Mouse (Mus musculus) thymus, adult 18-20 months (tissue): ENCODE measurements around the gene Aqp8.
A peak's percentile ranks its signal among the peaks of the same experiment; 100 is the strongest.

Source experiments
- DNase-seq, 2 experiments: peaks; one replicate each; pipeline ENCODE4 v3.0.0; 2022; ENCODE audit warnings: mixed read lengths in 2 of 2

Aqp8 gene

DNA sequence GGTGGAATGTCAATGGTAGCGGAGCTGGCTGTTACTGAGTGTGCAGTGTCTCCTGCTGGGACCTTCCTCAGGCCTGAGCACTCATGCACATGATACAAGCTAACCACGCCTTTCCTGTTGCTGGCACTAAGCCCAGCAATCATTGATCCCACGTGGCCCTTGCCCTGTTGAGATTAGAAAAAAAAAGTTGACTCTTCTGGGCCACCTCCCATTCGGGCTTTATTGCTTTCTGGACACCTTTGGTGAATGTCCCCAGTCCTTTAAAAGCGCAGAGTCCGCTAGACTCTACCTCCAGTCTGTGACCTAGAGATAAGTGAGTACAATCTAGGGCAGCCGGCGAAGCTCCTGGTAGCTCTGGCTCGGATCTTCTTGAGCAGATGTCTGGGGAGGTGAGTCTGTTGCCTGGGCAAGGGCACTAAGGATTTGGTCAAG, at the start of gene Aqp8:
Gene Aqp8, plus strand, starts transcription at position 222 of the 432 bp plus-strand sequence.
- DNase-seq: no peak

GRCm38 (mm10) chr7:123416803-123417202, 45.3 kb upstream of the Aqp8 start:
- no peak for DNase-seq

DNA sequence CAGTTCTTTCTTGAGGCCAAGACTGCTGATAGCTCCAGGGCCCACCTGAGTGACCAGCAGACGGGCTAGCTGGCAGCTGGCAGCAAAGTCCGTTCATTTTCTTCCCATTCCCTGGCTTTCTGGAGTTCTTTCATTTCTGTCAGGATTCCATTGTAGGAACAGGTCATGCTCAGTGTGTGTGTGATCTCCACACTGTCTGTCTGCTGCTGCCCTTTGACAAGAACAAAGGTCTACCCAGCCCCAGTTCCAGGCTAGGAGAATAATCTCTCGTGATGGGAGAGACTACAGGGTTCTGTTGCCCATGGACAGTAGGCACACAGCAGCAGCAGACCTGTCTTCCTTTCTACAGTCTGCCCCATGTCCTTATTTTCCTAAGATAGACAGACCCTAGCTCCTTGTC, 44.4 kb upstream of the Aqp8 start:
- DNase-seq: no peak

- no peak for DNase-seq
Measured at GRCm38 (mm10) chr7:123419984-123420383, 42.1 kb upstream of the Aqp8 start.

- no peak for DNase-seq
Measured at GRCm38 (mm10) chr7:123421958-123422357, 40.1 kb upstream of the Aqp8 start.

GRCm38 (mm10) chr7:123424281-123424680, 37.8 kb upstream of the Aqp8 start:
- DNase-seq: no peak

GRCm38 (mm10) chr7:123425134-123425757, 36.8 kb upstream of the Aqp8 start:
- no peak for DNase-seq

DNA sequence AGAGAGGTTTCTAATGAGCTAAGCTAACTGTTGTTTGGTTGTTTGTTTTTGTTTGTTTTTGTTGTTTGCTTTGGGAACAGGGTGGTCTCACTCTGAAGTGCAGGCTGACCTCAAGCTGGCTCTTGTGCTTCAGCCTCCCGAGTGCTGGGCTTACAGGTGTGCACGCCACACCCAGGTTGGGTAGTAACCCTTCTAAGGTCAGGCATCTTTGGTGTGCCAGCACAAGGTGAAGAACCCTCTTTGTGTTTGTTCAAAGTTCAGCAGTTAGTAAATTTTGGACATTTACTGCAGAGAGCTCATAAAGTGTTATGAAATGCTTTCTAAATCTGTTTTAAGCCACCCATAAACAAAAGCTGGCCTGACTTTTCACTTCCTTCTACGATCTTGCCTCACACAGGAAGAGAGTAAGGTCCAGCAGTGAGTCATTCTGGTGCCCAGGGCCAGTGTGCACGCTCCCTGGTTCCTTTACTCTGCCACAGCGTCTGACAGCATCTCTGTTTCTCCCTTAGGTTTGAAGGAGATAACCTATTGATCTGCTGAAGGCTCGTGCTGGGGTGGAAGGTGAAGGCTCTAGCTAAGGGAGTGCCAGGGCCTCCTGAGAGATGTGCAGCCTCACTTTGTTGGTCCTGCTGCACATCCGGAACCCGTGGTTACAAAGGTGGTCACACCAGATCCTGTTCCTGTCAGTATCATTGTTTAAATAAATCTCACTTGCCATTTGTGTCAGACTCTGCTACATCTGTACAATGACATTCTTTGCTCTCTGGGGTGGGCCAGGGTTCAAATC, 32.3 kb upstream of the Aqp8 start:
- no peak for DNase-seq

- no peak for DNase-seq
Measured at GRCm38 (mm10) chr7:123430411-123430705, 31.7 kb upstream of the Aqp8 start.

GRCm38 (mm10) chr7:123431206-123431605, 30.9 kb upstream of the Aqp8 start:
- no peak for DNase-seq

GRCm38 (mm10) chr7:123442079-123442478, 20.0 kb upstream of the Aqp8 start:
- no peak for DNase-seq

- DNase-seq: no peak
Measured at GRCm38 (mm10) chr7:123448794-123449193, 13.3 kb upstream of the Aqp8 start.

GRCm38 (mm10) chr7:123449676-123450075, 12.4 kb upstream of the Aqp8 start:
- no peak for DNase-seq

GRCm38 (mm10) chr7:123450515-123450914, 11.6 kb upstream of the Aqp8 start:
- DNase-seq: no peak

DNA sequence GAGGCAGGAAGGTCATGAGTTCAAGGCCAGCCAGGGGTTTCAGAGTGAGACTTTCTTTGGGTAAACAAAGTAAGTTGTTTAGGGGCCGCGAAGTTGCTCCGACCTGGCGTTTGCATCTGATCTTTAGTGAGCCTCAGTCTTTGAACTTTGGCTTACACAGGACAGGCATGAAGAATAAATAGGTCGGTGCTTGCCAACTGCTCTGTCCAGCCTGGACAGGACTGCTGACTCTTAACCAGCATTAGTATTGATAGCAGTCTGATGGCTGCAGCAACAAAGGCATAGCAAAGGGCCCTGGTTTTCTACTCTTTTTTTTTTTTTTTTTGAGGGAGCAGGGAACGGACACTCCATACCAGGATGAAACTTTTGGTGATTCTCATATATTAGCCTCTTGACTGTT, 9.5 kb upstream of the Aqp8 start:
- DNase-seq: no peak

DNA sequence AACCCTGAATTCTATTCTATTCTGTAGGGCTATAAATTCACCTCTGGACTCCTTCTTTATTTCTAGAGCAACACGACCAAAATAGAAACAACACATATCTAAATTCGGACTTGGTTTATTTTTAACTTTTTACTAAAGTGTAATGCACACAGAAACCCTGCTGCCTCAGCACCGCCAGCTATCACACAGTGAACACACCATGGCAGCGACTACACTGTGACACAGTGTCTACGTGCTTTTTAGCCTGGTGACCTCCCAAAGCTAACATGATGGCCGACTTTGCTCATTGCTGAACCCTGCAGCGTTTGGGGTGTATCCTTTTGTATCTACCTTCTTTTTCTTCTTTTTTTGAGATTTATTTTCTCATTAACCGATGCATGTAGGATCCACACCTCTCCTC, 9.0 kb upstream of the Aqp8 start:
- DNase-seq: no peak

GRCm38 (mm10) chr7:123455088-123455487, 7.0 kb upstream of the Aqp8 start:
- DNase-seq: no peak

GRCm38 (mm10) chr7:123458309-123458708, 3.8 kb upstream of the Aqp8 start:
- no peak for DNase-seq

DNA sequence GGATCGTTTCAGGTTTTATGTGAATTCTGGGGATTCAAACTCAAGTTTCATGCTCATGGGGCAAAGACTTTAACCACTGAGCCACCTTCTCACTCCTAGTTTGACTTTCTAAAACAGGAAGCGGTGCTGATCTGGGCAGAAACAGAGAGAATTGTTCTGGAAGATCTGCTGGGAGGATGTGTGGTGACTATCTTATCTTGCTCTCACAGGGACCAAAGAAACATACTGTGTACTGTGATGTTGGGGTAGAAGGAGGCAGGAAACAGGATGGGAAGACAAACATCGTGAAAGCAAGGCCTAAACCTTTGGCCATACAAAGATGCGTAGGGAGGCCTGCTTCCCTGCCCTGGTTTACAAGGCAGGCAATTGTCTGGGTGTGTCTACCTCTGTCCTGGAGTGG, 2.8 kb upstream of the Aqp8 start:
- no peak for DNase-seq

- no peak for DNase-seq
Measured at GRCm38 (mm10) chr7:123461316-123461715, 775 bp upstream of the Aqp8 start.

- DNase-seq: no peak
Measured at GRCm38 (mm10) chr7:123463569-123463968, 1.5 kb downstream of the Aqp8 start.

GRCm38 (mm10) chr7:123465692-123466387, 3.7 kb downstream of the Aqp8 start:
- DNase-seq: peak in 1 of 2 experiments; percentile 9

DNA sequence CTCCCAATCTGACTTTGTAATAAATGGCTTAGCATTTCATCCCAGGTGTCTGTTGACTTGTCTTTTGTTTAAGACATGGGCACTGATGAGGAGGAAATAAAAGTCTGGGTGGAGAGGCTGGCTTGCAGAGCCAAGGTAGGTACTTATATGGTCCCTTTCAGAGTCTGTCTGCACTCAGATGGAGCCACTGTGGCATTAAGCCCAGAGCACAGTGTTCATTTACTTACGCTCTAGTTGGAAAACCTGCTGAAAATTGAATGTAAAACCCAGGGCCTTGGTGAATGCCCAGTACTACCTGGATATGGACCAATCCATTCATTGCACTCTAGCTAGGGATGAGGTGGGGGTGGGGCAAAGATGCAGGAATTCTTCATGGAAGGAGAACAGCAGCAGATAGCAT, 5.9 kb downstream of the Aqp8 start:
- DNase-seq: no peak

DNA sequence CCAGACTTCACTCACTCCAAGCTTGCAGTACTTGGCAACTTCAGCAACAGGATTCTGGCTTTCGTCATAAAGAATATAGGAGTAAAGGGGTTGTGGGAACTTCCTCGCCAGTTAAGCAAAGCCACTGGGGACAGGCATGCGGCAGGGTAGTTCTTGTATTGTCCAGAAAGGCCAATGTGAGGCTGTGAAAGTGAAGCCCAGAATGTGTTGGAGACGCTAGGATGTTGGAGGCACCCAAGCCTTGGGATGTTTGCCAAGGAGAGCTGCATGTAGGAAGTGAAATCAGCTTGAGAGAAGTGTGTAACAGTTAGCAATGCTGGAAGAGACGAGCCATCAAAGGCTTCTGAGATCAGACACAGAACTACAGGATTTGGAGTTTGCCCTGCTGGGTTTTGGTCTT, 25.6 kb downstream of the Aqp8 start:
- DNase-seq: no peak
